Mouse (Mus musculus): ENCODE results near the gene Spta1. TPM values are rescaled to one million over a fixed set of nuclear protein-coding genes. Genes with fewer than 3 reads are reported as not detected.

Spta1 gene
- total and polyA plus RNA-seq, 3 experiments, result 39.1 to 98.0 (median 46.1) TPM

DNA sequence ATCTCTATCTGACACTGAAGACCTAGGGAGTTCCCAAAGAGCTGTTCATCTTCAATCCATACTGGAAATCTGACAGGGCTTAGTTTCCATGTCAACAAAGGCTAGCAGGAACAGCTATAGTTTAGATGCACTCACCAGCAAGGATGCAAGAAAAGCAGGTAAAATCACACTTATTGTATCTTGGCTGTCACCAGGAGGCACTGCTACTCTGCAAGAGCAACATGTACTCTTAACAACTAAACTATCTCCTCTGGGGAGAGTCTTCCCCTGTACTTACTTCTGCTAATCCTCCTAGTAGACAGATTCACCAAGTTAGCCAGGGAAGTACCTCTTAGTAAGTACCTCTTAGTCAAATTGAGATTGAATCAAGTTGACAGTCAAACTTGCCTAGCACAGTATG, 3.6 kb upstream of the Spta1 start:
- DNase-seq (ENCODE audit: low read depth, low spot score), result peak; percentile 83

DNA sequence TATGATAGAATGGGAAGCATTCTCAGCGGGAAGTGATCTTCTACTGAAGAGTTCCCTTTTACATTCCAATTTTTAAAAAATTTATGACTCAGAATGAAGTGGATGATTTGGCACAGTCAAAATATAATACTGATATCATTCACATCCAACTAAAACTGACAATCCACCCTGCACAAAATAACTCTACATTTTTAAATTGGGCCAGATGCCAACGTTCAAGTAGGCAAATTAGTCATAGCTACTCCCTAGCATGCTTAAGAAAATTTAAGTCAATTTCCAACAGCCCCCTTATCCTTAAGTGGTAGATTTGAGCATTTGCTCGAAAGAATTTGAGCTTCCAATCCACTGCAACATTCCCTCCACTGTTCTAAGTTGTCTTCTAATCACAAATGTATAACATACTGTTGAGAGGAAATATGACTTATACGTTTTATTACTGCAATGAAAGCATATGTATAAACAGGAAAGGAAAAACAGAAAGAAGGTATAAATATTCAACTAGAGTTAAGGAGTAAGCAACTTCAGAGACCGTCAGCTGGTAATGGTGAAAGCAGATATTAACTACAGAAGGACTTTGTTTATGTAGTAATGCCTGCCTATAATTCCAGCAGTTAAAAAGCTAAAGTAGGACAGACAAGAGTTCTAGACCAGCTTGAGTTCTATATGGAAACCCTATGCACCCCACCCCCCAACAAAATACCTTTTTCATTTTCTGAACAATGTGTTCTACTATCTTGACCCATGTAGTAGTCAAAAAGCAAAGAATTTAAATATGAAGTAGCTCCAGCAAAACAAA, 1.7 kb upstream of the Spta1 start:
- Histone ChIP-seq H3K9ac (ENCODE audit: control insufficient read depth, low read depth, low read length, poor library complexity, severe bottlenecking) (peak overlapping the region; percentile 28; the same call in 1 of the 2 replicates), H3K27me3 (ENCODE audit: control insufficient read depth in 1 of 2, insufficient read depth in 2 of 2, low read length in 2 of 2) (no peaks in the 10 kb centered on the region), H3K4me3 (ENCODE audit: control insufficient read depth in 1 of 2, insufficient read depth in 1 of 2, low read depth in 2 of 2, low read length in 2 of 2) (peak overlapping the region in 1 of 2 experiments; percentile 17; a peak in 2 of 4 replicates), H3K4me1 (ENCODE audit: control insufficient read depth in 1 of 2, insufficient read depth in 2 of 2, low read length in 2 of 2) (peaks cover 7% of the 10 kb centered on the region in 2 experiments), H3K36me3 (ENCODE audit: control insufficient read depth in 1 of 2, insufficient read depth in 2 of 2, low read length in 2 of 2) (peaks cover 2 to 16% of the 10 kb centered on the region in 2 experiments), H3K27ac (ENCODE audit: control insufficient read depth, low read depth, low read length) (peak overlapping the region; percentile 76), H3K9me3 (replicated peaks; ENCODE audit: insufficient read depth, low read length) (no peaks in the 10 kb centered on the region), H3K79me2 (ENCODE audit: control insufficient read depth, insufficient read depth, low read length, poor library complexity) (peaks cover 10% of the 10 kb centered on the region)
- peak; percentile 77 for DNase-seq (ENCODE audit: low read depth, low spot score)
- TF ChIP-seq JUND (IDR thresholded peaks at IDR 0.05; ENCODE audit: low read depth, low read length) (no peak), GABPA (IDR thresholded peaks at IDR 0.05; ENCODE audit: low read depth, low read length) (0 out of 2 replicates have a peak, but pooled peaks have one; percentile 36), RAD21 (IDR thresholded peaks at IDR 0.05; ENCODE audit: low read depth, low read length) (no peak), POLR2AphosphoS5 (IDR thresholded peaks at IDR 0.05; ENCODE audit: borderline replicate concordance, low read depth, low read length) (no peak), USF1 (IDR thresholded peaks at IDR 0.05; ENCODE audit: low read depth, low read length) (no peak), MXI1 (IDR thresholded peaks at IDR 0.05; ENCODE audit: low read depth, low read length) (no peak), CHD1 (IDR thresholded peaks at IDR 0.05; ENCODE audit: low read depth, low read length) (0 out of 2 replicates have a peak, but pooled peaks have one; percentile 58), ZMIZ1 (IDR thresholded peaks at IDR 0.05; ENCODE audit: low read depth, low read length) (no peak), HCFC1 (IDR thresholded peaks at IDR 0.05; ENCODE audit: low read depth, low read length) (no peak), EP300 (IDR thresholded peaks at IDR 0.05; ENCODE audit: low read depth in 1 of 2, low read length in 2 of 2) (peak in 1 of 2 experiments; percentile 21; a peak in 1 of 4 replicates), MYB (IDR thresholded peaks at IDR 0.05; ENCODE audit: low read depth, low read length) (no peak), E2F4 (IDR thresholded peaks at IDR 0.05; ENCODE audit: borderline replicate concordance, low read depth, low read length) (no peak), CTCF (IDR thresholded peaks at IDR 0.05 in 2 of 3, conservative IDR thresholded peaks at IDR 0.05 in 1 of 3; ENCODE audit: control insufficient read depth in 1 of 3, insufficient read depth in 1 of 3, low read depth in 2 of 3, low read length in 3 of 3, poor library complexity in 1 of 3, severe bottlenecking in 1 of 3) (no peak), MAZ (IDR thresholded peaks at IDR 0.05; ENCODE audit: low read depth, low read length) (no peak), SMC3 (IDR thresholded peaks at IDR 0.05; ENCODE audit: low read depth, low read length) (no peak), CHD2 (IDR thresholded peaks at IDR 0.05; ENCODE audit: low read length) (0 out of 2 replicates have a peak, but pooled peaks have one; percentile 17), ZNF384 (IDR thresholded peaks at IDR 0.05; ENCODE audit: low read depth, low read length) (no peak), MYC (IDR thresholded peaks at IDR 0.05; ENCODE audit: low read depth, low read length) (no peak), TBP (IDR thresholded peaks at IDR 0.05; ENCODE audit: low read depth, low read length) (no peak), POLR2A (IDR thresholded peaks at IDR 0.05; ENCODE audit: control insufficient read depth in 1 of 2, insufficient read depth in 1 of 2, low read depth in 1 of 2, low read length in 2 of 2, poor library complexity in 1 of 2) (no peak), ELF1 (IDR thresholded peaks at IDR 0.05; ENCODE audit: low read depth, low read length) (no peak), KAT2A (conservative IDR thresholded peaks at IDR 0.05; ENCODE audit: low read depth, low read length) (no peak), MAX (IDR thresholded peaks at IDR 0.05; ENCODE audit: low read length) (no peak), ZC3H11A (IDR thresholded peaks at IDR 0.05; ENCODE audit: low read depth, low read length) (no peak), MAFK (IDR thresholded peaks at IDR 0.05; ENCODE audit: borderline replicate concordance, low read depth, low read length) (no peak)

More for the DNA sequence above, 3.6 kb upstream of the Spta1 start:
- Histone ChIP-seq H3K9ac (ENCODE audit: control insufficient read depth, low read depth, low read length, poor library complexity, severe bottlenecking) (no peak overlapping the region), H3K27ac (ENCODE audit: control insufficient read depth, low read depth, low read length) (no peak overlapping the region), H3K27me3 (ENCODE audit: control insufficient read depth in 1 of 2, insufficient read depth in 2 of 2, low read length in 2 of 2) (no peaks in the 10 kb centered on the region), H3K9me3 (replicated peaks; ENCODE audit: insufficient read depth, low read length) (no peaks in the 10 kb centered on the region), H3K4me1 (ENCODE audit: control insufficient read depth in 1 of 2, insufficient read depth in 2 of 2, low read length in 2 of 2) (peaks cover 7% of the 10 kb centered on the region in 2 experiments), H3K79me2 (ENCODE audit: control insufficient read depth, insufficient read depth, low read length, poor library complexity) (peaks cover 1% of the 10 kb centered on the region; the same call in 1 of the 2 replicates), H3K4me3 (ENCODE audit: control insufficient read depth in 1 of 2, insufficient read depth in 1 of 2, low read depth in 2 of 2, low read length in 2 of 2) (no peak overlapping the region), H3K36me3 (ENCODE audit: control insufficient read depth in 1 of 2, insufficient read depth in 2 of 2, low read length in 2 of 2) (peaks cover 0 to 11% of the 10 kb centered on the region in 2 experiments; a peak in 2 of 4 replicates)
- TF ChIP-seq HCFC1 (IDR thresholded peaks at IDR 0.05; ENCODE audit: low read depth, low read length) (no peak), MAZ (IDR thresholded peaks at IDR 0.05; ENCODE audit: low read depth, low read length) (no peak), RAD21 (IDR thresholded peaks at IDR 0.05; ENCODE audit: low read depth, low read length) (peak; percentile 76), ZNF384 (IDR thresholded peaks at IDR 0.05; ENCODE audit: low read depth, low read length) (peak; percentile 41; the same call in 1 of the 2 replicates), USF2 (IDR thresholded peaks at IDR 0.05; ENCODE audit: borderline replicate concordance in 1 of 2, insufficient read depth in 1 of 2, low read depth in 1 of 2, low read length in 2 of 2) (no peak), SIN3A (IDR thresholded peaks at IDR 0.05; ENCODE audit: low read length) (no peak), ZMIZ1 (IDR thresholded peaks at IDR 0.05; ENCODE audit: low read depth, low read length) (no peak), CHD2 (IDR thresholded peaks at IDR 0.05; ENCODE audit: low read length) (no peak), SMC3 (IDR thresholded peaks at IDR 0.05; ENCODE audit: low read depth, low read length) (peak; percentile 84), CTCF (IDR thresholded peaks at IDR 0.05 in 2 of 3, conservative IDR thresholded peaks at IDR 0.05 in 1 of 3; ENCODE audit: control insufficient read depth in 1 of 3, insufficient read depth in 1 of 3, low read depth in 2 of 3, low read length in 3 of 3, poor library complexity in 1 of 3, severe bottlenecking in 1 of 3) (peak; percentile 42 to 66 (median 64)), ZC3H11A (IDR thresholded peaks at IDR 0.05; ENCODE audit: low read depth, low read length) (peak; percentile 81), NELFE (IDR thresholded peaks at IDR 0.05; ENCODE audit: low read depth, low read length) (no peak), MEF2A (IDR thresholded peaks at IDR 0.05; ENCODE audit: extremely low read depth, insufficient replicate concordance, low read depth, low read length, poor library complexity, severe bottlenecking) (no peak), USF1 (IDR thresholded peaks at IDR 0.05; ENCODE audit: low read depth, low read length) (no peak), MXI1 (IDR thresholded peaks at IDR 0.05; ENCODE audit: low read depth, low read length) (no peak)

Measured in MEL (cell line).